Mouse (Mus musculus) intestine, embryonic 16.5 days (tissue): ENCODE measurements at regions not wholly inside any gene's neighbourhood (a gene's known extent, or its start where the extent isn't known, plus 50 kb on each side); places are given as distances from the start of the nearest gene placed in this dataset. TPM values are rescaled to one million over a fixed set of nuclear protein-coding genes. Genes with fewer than 3 reads are reported as not detected.

Source experiments
- microRNA-seq: library from miRNA; unstranded; fragments of <30 nt; microRNA quantifications from one replicate; pipeline ENCODE4, GENCODE M21; 2016

Small RNAs in the stretch of these regions (microRNA-seq; reads per million reads assigned to microRNA genes)
- not detected for gene Gm24933
